Mouse (Mus musculus) splenic B cell, adult 2 months (primary cell): ENCODE data around the gene Prss12.

Experiments used
- DNase-seq: peaks from one replicate; pipeline ENCODE4 v3.0.0-alpha.2; 2011; ENCODE audit warnings: low read depth, low spot score
- H3K27me3 ChIP-seq: 2 replicates; pipeline ENCODE4 v1.6.1; 2012; ENCODE audit warnings: mild to moderate bottlenecking, low read length, moderate library complexity, mixed read lengths; ENCODE audit not compliant: control insufficient read depth, poor library complexity, insufficient read depth, severe bottlenecking
- H3K36me3 ChIP-seq: 2 replicates; pipeline ENCODE4 v1.6.1; 2012; ENCODE audit warnings: mild to moderate bottlenecking, low read length, moderate library complexity, mixed read lengths; ENCODE audit not compliant: control insufficient read depth, poor library complexity, insufficient read depth, severe bottlenecking

The Prss12 gene

DNA sequence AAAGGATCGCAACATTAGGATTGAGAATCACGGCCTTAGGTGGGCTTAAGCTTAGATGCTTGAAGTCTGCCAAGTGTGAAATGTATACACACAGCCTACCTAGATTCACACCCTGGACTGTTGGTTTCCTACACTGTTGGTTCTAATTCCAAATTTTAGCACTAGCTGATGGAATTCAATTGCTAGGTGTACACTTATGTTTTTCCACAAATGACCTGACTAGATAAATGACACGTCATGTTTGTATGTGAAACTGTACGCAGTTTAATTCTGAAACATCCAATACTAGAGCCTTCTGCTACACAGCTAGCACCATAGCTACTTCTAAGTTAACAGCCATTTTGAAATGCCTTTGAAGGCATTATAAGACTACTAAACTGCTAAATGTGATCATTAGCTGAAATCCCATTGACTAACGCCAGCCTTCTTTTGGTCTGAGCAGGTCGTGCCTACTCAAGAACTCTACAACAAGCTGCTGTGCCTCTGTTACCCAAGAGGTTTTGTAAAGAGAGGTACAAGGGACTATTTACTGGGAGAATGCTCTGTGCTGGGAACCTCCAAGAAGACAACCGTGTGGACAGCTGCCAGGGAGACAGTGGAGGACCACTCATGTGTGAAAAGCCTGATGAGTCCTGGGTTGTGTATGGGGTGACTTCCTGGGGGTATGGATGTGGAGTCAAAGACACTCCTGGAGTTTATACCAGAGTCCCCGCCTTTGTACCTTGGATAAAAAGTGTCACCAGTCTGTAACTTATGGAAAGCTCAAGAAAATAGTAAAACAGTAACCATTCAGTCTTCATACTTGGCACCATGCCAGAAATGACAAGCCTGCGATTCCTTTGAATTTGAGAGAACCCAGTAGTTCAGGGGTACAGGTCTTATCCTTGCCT lies 59.3 kb downstream of the Prss12 start:
- Histone ChIP-seq H3K36me3 (peaks cover 7% of the 10 kb centered on the region), H3K27me3 (no peaks in the 10 kb centered on the region)
- peak; percentile 11 for DNase-seq

DNA sequence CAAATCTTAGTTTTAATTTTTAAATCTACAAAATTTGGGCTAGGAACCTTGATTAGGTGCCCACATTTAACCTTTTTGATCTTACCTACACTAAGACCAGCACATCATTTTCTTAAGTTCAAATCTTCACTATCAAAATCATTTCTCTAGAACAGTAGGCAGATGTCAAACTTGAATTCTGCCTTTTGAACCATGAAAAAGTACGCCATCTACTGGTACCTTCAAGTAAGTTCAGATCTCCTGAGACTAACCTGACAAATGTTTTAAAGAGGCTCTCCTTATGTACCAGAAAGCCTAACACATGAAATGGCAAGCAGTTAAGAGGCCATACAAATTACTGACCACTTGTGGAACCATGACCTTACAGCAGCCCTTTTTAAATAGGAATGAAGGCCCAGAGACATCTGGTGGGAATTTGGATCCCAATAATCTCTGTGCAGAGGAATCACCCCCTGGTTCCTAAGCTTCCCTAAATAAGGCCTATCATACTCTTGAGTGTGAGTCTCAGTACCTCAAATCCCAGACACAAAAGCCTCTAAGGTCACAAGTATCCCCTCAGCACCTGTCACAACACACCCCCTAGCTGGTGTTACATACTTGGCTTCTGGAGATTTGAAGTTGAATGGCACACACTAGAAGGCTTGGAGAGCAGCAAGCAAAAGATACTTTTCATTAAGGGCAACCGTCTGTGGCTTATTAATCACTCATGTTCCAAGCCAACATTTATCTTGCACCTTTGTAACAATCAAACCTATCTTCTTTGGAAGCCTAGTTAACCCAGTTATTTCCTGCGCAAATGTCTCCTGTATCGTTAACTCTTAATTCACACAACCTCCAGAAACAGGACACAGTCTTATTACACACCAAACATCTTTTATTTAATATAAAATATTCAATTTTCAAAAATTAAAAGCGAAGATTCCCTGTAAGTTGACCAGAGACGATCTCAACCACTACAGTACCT lies 60.3 kb downstream of the Prss12 start:
- H3K27me3 ChIP-seq = no peaks in the 10 kb centered on the region
- H3K36me3 ChIP-seq = peaks cover 7% of the 10 kb centered on the region
- DNase-seq = peak; percentile 75

DNA sequence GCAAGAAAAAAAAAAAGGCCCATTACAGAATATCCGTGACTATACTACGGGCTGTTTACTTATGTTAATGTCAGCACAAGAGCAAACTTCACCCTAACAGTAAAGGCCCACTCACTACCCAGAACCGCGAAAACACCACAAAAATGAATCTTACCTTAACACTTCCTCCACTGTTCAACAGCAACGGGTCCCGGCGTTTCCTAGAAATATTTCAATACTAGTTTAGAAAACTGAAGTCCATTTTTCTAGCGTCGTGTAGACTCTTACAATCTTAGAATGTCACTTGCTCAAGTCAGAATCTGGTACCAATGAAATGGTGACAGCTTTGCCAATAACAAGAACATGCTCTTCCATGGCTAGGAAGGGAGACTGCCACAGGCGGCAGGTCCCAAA lies 60.9 kb downstream of the Prss12 start:
- peaks cover 7% of the 10 kb centered on the region for H3K36me3 ChIP-seq
- no peaks in the 10 kb centered on the region for H3K27me3 ChIP-seq
- no peak for DNase-seq

DNA sequence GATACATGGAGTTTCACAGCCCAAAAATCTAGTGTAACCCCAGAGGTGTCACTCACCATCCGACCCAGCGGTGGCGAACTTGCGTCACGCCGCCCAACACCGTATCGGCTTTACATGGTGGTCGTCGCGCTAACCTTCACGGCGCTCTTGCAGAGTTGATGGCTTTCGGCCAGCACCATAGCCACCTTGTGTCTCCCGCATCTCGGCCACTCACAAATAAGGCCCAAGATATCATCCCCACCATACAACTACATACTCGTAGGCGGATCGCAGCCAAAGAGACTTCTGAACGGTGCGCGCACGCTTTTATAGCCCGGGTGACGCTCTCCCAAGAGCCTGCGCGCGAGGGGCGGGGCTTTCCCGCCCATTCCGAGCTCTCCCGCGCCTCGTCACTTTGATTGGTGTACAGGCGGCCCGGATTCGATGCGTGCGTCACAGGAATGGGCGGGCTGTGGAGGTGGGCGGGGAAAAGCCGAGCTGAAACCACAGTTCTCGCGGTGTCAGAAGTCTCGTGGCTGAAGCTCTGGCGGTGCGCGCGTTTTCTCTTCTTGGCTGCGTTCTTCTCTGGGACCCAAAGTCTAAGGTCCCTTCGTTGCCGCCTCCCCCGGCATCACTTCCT lies 61.5 kb downstream of the Prss12 start:
- no peaks in the 10 kb centered on the region for H3K27me3 ChIP-seq
- DNase-seq = peak; percentile 100
- peaks cover 6% of the 10 kb centered on the region for H3K36me3 ChIP-seq

DNA sequence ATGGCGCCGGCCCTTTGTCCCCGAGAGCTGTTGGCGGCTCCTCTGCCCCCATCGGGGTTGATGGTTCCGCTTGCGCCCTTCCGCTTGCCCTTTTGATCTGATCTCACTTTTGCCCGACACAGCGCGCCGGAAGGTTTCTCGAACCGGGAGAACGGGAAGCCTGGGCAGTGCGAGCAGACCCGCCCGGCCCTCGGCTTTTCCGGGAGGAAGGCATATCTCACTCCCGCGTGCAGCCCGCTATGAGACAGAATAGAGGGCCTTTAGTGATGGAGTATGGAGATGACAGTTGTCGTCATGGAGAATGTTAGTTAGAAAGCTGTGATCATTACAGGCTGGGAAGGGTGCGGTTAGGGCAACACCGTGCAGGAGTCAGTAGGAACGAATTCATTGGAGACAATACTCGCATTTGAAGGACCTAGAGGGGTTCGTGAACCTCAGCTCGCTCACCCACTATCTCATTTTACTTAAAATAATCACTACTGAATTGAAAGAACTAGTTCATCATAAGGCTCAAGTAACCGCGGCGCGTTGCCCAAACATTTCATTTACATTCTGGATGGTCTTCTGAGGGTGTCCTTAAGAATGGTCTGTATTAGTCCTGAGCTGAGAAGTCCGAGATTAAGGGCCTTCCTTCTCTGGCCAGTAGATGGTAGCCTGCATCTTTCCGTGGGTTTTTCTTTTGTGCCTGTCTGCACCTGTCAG lies 62.1 kb downstream of the Prss12 start:
- Histone ChIP-seq H3K36me3 (peaks cover 5% of the 10 kb centered on the region), H3K27me3 (no peaks in the 10 kb centered on the region)
- DNase-seq = peak; percentile 41

DNA sequence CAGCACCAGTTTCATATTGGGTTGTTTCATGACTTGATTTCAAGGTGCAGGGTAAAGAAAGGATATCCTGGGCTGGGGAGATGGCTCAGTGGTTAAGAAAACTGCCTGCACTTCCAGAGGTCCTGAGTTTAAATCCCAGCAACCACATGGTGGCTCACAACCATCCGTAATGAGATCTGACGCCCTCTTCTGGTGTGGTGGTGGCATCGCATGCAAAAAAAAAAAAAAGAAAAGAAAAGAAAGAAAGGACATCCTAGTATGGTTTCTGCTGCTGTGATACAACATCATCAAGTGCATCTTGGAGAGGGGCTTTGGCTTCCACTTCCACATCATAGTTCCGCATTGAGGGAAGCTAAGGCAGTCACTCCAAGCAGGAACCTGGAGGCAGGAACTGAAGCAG lies 65.1 kb downstream of the Prss12 start:
- no peaks in the 10 kb centered on the region for H3K27me3 ChIP-seq
- H3K36me3 ChIP-seq = no peaks in the 10 kb centered on the region
- DNase-seq = no peak

DNA sequence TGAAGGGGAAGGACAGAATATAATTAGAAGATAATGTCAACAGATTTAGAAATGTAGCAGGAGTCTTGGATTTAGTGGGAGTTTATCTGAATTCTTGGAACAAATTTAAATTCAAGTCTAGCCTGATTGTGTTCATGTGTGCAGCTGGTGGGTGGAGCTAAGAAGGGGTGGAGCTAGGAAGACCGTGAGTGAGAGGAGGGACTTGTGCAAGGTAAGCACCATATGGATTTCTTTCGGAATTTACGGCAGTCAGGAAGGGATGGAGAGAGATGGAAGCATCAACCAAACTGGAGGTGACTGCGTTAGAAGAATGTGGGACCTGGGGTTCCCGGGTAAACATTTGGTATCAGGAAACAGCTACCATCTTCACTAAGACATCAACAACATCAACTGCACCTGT lies 68.2 kb downstream of the Prss12 start:
- Histone ChIP-seq H3K27me3 (no peaks in the 10 kb centered on the region), H3K36me3 (no peaks in the 10 kb centered on the region)
- peak; percentile 11 for DNase-seq

DNA sequence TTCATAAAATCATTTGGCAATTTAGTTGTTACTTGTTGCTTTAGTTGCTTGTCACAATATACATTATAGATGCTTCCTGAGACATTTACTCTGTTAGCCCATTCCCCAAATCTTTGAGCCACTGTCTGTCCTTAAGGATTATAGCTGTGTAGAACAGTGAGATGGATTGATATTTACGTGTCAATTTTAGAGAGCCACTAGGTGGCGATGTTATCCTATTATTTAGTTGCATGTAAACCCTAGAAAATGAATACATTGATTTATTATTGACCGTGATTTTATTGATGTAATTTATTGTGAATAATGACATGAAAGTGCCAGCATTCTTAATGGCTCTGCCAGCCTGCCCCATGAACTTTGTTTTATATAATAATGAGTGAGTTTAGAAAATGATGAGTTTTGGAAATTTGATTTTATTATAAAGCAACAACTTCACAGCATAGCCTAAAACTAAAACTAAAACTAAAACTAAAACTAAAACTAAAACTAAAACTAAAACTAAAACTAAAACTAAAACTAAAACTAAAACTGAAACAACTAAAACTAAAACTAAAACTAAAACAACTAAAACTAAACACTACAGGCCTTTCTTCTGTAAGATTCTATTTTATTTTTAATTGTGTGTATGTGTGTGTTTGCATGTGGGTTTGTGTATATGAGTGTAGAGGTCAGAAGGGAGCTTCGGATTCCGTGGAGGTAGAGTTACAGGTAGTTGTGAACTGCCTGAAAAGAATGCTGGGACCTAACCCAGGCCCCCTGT lies 69.1 kb downstream of the Prss12 start:
- DNase-seq = peak; percentile 74
- no peaks in the 10 kb centered on the region for H3K27me3 ChIP-seq
- H3K36me3 ChIP-seq = no peaks in the 10 kb centered on the region

DNA sequence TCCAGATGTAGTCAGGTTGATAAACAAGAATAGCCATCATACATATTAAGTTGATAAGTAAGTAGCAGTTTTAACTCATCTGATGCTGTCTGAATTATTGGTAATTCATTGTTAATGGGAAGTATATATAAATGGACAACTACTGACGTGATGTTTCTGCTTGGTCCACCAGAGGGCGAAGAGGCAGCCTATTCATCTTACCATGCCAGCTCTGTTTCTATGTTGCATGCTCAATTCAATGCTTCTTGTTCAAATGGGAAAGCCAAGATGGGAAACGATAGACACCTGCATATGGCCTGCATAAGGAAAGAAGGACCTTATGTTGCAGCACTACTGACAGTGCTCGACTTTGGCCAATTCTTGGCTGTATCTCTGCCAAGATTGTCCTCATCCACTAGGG lies 70.1 kb downstream of the Prss12 start:
- Histone ChIP-seq H3K36me3 (no peaks in the 10 kb centered on the region), H3K27me3 (no peaks in the 10 kb centered on the region)
- peak; percentile 49 for DNase-seq

DNA sequence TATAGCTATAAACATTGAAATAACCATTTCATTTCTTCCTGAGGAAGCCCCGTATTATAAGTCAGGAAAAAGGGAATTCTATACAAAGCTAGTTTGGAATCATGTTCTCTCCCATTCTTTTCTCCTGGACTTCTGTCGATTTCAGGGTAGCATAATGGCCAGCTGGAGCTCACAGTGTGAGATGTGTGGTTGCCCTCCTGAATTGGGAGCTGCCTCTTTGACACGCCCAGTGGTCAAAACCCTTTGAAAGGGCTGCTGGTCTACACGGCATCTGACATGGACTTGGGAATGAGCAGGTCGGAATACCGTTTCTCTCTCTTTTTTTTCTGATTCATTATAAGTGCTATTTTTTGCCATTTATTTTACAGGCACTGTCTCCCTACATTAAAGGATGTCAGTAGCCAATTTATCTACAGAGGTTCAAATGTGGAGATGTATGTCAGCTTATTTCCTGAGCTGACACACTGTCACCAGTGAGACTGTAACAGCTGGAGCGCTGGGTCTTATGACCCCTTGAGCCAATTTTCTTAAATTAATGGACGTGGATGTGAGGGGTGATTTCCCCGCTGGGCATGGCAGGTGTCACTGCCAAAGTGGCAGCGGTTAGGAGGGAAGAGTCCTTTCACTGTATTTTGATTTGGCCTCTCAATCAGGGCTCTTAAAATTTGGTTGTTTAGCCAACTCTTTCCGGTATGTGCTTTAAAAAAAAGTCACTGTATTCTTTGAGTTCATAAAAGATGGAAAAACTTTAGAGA lies 79.8 kb downstream of the Prss12 start:
- DNase-seq = no peak
- H3K27me3 ChIP-seq = no peaks in the 10 kb centered on the region
- no peaks in the 10 kb centered on the region for H3K36me3 ChIP-seq

DNA sequence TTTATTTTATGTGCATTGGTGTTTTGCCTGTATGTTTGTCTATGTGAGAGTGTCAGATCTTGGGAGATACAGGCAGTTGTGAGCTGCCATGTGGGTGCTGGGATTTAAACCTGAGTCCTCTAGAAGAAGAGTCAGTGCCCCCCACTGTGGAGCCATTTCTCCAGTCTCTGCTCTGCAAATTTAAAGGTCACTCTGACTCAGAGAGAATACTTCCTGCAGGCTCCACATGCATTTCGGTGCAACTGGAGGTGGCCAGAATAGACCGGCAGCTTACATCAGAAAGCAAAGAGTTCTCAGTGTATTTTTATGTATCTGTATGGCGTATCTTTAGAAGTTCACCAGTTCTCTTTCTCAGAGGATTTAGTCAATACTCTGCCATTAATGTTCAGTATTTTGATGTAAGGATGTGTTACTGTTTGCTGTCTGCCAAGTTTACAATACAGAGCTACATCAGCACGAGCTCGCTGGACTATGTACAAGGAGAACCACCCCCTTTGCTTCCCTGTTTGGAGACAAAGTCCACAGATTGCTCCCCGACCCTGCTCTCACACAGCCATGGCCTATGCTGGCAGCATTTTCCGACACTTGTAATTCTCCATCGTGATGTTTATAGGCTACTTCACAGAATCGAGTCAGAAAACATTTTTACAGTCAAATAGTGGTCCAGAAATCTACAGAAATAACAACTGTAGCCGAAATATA lies 81.2 kb downstream of the Prss12 start:
- DNase-seq = no peak
- Histone ChIP-seq H3K27me3 (no peaks in the 10 kb centered on the region), H3K36me3 (no peaks in the 10 kb centered on the region)

DNA sequence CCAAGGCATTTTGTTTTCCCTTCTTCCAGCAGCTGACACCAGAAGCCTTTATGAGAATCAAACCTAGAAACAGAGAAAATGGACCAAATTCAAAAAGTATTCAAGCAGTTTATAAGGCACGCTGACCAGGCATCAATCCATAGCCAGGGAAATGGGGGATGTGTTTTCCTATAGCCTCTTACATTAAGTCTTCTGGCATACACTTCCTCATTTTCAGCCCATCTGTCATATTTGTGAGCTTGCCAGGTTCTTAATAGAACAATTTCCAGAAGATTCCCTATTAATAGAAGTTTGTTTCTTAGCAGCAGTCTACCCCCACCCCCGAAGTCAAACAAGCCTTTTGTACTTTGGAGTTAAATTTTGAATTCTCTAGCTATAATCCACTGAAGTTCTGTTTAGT lies 84.4 kb downstream of the Prss12 start:
- H3K36me3 ChIP-seq = no peaks in the 10 kb centered on the region
- DNase-seq = no peak
- H3K27me3 ChIP-seq = no peaks in the 10 kb centered on the region

DNA sequence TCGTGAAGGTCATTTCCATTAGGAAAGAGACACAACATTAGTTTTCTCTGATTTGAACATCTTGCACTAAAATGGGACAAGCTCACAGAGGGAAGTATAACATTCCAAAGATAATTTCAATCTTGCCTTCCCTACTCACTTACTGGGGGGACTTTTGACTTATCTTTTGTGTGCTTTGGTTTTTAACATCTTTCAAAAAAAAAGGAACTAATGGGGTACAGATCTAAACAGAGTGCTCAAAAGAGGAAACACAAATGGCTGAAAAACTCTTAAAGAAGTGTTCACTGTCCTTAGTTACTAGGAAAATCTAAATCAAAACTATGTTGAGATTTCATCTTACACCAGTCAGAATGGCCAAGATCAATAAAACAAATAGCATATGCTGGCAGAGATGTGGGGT lies 90.6 kb downstream of the Prss12 start:
- no peak for DNase-seq
- H3K27me3 ChIP-seq = no peaks in the 10 kb centered on the region

More for the DNA sequence above, 90.6 kb downstream of the Prss12 start:
- no peaks in the 10 kb centered on the region for H3K36me3 ChIP-seq
